Mouse (Mus musculus): Measurements from ENCODE around the gene Gm49318. TPM values are rescaled to one million over a fixed set of nuclear protein-coding genes. Genes with fewer than 3 reads are reported as not detected.

Gm49318 gene
- total RNA-seq (2021), result 1 to 10 TPM; 1.4 to 3.7 TPM
- long read RNA-seq, experiment 1, partial matches to known transcripts, result 0 of 5 reads
- long read RNA-seq, experiment 1, other reads (novel, unspliced or antisense), result 5 of 5 reads
- long read RNA-seq, experiment 2, partial matches to known transcripts, result 1 of 3 reads
- long read RNA-seq, experiment 2, other reads (novel, unspliced or antisense), result 2 of 3 reads

DNA sequence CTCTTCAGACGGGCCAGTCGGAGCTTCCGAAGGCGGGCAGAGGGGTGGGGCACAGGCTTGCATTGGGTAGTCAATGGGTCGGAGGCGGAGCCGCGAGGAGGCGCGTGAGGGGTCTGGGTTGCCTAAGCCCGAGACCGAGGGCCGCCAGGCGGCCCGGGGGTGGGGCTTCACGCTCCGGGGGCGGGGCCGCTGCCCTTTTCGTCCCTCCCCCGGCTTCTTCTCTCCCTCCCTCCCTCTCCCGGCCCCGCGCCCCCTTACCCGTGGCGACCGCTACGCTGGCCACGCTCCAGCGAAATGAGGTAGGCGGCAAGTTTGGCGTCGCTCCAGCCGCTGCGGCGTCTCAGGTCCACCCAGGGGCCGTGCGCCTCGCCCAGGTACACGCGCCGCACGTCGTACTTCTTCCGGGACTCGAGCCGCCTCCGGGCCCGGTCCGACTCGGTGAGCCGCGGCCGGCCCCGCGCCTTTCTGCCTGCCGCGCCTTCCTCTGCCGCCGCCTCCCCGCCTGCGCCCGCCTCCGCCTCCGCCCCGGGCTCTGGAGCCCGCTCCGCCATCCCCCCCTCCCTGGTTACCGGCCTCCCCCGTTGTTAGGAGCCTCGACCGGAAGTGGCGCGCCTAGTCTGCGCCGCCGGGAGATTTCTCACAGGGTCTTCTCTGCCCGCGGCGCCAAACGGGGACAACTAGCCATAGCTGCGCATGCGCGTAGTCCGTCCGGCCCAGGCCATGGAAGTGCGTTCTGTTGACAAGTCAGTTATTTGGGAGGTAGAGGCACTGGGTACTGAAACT is at the start of gene Gm49318, which contains the start of gene Zfp653:
Gene Gm49318, minus strand, starts transcription at position 469 of the 783 bp plus-strand sequence.
Gene Zfp653, minus strand, starts transcription at position 586 of the 783 bp plus-strand sequence.
- intact Hi-C loops (cut with DNase I), result no loop called here
- DNase-seq (ENCODE audit: low spot score in 2 of 2), result peak; percentile 98

DNA sequence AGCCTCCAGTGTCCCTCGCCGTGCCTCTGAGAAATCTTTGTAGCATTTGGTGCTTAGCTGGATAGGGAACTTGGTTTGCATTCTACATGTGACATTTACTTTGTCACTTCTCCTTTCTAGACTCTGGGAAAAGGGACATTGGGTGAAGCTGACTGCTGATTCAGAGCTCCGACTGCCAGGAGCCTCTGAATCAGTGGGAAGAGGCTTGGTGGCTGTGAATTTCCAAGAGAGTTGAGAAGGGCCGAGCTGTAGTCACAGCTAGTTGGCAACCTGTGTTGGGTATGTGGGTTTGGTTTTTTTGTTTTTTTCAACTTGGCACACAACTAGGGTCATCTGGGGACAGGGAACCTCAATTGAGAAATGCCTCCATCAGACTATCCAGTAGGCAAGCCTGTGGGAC is 48.5 kb upstream of the Gm49318 start:
- peak; percentile 41 to 69 for DNase-seq (ENCODE audit: low spot score in 2 of 2)
- intact Hi-C loops (cut with DNase I), result no loop called here

GRCm38 (mm10) chr9:22117754-22118456 is 46.8 kb upstream of the Gm49318 start:
- intact Hi-C loops (cut with DNase I), result no loop called here

DNA sequence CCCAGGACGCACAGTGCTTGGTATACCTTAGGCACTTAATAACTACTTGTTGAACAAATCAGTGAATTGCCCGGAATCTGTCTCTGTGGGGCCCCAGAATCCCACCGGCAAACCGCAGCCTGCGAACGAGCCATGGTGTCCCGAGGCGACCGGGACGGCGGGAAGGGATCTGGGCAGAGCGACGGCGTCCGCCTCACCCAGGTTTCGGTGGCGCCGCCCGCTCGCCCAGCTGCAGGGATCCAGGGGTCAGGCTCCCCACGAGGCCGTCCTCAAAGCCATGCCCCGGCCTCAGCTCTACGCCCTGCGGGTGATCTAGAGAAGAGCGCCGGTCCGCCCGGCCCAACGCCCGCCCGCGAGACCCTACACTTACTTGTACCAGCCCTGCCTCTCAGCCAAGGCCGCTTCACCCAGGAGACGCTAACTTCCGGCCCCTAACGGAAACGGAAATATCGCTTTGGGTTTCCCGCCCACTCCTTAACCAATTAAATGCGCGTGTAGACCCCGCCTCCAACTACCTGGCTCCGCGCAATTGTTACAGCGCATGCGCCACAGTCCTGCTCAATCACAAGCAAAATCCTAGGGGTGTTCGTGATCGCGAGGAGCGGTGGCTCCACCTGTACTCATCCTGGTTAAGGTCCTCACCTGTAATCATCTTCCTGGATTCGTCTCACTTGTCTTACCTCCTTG is 45.8 kb upstream of the Gm49318 start, which contains the start of gene Elof1:
Gene Elof1, minus strand, starts transcription at position 433 of the 687 bp plus-strand sequence.
- intact Hi-C loops (cut with DNase I), result no loop called here
- peak; percentile 95 to 96 for DNase-seq (ENCODE audit: low spot score in 2 of 2)

More at GRCm38 (mm10) chr9:22117754-22118456, 46.8 kb upstream of the Gm49318 start:
- peak; percentile 72 to 89 for DNase-seq (ENCODE audit: low spot score in 2 of 2)

- intact Hi-C loops (cut with DNase I), result no loop called here
- peak in 1 of 2 experiments; percentile 20 for DNase-seq (ENCODE audit: low spot score in 2 of 2)
Observed at GRCm38 (mm10) chr9:22116086-22116485, 45.0 kb upstream of the Gm49318 start.

GRCm38 (mm10) chr9:22115635-22116034 is 44.6 kb upstream of the Gm49318 start:
- intact Hi-C loops (cut with DNase I), result no loop called here
- DNase-seq (ENCODE audit: low spot score in 2 of 2), result no peak

DNA sequence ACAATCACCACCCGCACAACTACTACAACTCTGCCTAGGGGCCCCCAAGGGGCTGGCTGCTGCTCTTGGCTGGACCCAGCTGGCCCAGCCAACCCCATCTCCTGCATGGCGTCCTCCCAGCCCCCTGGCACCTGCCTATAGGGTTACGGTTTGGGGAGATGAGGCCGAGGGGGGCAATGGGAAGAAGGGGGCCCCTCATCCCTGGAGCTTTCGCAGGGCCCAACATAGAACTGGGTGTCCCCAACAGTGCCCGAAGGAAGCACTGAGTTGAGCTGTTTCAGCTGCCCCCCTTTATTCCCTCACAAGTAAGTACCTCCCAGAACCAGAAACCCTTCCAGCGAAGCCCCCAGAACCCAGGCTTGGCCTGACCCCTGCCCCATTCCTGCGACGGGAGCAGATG is 37.1 kb upstream of the Gm49318 start:
- DNase-seq (ENCODE audit: low spot score in 2 of 2), result no peak
- intact Hi-C loops (cut with DNase I), result no loop called here

- no peak for DNase-seq (ENCODE audit: low spot score in 2 of 2)
- intact Hi-C loops (cut with DNase I), result no loop called here
Observed at GRCm38 (mm10) chr9:22099922-22100321, 28.9 kb upstream of the Gm49318 start.

DNA sequence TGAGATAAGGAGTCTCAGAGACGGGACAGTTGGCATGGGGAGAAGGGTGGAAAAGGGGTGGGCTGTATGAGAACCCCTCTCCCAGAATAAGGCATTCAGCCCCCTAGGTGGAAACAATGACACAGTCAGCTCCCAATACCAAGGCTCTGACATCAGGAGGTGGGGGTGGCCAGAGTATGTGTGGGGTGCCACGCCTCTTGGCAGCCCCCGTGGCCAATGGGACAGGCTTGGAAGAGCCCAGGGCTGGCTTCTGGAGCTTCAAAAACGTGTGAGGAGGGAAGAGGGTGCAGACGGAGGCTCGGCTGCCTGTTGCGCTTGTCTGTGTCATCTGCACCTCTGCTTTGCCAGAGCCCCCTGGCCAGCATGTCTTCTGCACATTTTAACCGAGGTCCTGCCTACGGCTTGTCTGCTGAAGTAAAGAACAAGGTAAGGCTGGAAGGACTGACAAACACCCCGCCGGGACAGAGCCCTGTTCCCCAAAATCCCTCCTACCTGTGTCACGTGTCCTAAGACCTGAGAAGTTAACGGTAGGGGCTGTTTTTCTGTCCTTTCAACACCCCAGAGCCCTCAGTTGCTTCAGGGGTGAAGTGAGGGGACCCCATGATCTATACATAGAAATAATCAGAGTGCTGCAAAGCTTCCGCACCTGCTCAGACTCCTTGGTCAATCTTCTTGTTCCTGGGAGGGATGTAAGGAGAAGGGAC is 28.1 kb upstream of the Gm49318 start, which contains the start of gene Cnn1:
Gene Cnn1, plus strand, starts transcription at position 224 of the 704 bp plus-strand sequence.
- intact Hi-C loops (cut with DNase I), result no loop called here

DNA sequence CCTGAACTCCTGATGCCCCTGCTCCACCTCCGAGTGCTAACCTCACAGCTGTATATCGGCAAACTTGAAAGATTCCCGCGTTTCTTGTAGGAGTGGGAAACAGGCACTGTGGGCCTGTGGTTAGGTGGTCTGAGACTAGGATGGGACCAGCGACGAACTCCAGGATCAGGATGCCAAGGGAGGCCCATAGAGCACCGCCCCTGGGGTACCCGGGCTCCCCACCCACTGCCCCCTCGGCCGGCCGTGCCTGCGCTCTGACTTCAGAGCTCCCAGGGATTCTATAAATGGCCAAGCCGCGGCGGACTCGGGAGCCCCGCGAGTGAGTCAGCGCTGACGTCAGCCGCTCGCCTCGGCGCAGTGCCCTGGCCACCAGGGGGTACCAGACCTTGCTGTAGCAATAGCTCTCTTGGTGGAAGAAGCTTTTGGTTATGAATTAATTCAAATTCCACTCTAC is 24.8 kb upstream of the Gm49318 start:
- intact Hi-C loops (cut with DNase I), result no loop called here

More for the DNA sequence above, 28.1 kb upstream of the Gm49318 start, which contains the start of gene Cnn1:
- DNase-seq (ENCODE audit: low spot score in 2 of 2), result peak in 1 of 2 experiments; percentile 31

DNA sequence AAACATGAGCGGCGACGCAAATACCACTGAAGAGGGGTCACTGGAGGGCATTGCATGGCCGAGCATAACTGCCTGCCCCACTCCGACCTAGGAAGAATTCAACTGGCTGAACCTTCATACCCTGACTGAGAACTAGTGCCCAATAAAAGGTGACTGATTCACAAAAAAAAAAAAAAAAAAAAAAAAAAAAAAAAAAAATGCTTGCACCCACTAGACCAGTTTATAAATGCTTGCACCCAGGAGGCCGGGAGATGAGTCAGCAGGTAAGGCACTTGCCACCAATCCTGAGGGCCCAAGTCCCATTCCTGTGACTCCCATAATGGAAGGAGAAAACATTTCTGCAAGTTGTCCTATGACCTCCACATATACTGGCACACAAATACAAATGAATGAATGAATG is 21.7 kb upstream of the Gm49318 start:
- no peak for DNase-seq (ENCODE audit: low spot score in 2 of 2)
- intact Hi-C loops (cut with DNase I), result no loop called here

More for the DNA sequence above, 24.8 kb upstream of the Gm49318 start:
- peak; percentile 60 to 71 for DNase-seq (ENCODE audit: low spot score in 2 of 2)

- intact Hi-C loops (cut with DNase I), result no loop called here
Observed at GRCm38 (mm10) chr9:22089986-22090385, 18.9 kb upstream of the Gm49318 start.

DNA sequence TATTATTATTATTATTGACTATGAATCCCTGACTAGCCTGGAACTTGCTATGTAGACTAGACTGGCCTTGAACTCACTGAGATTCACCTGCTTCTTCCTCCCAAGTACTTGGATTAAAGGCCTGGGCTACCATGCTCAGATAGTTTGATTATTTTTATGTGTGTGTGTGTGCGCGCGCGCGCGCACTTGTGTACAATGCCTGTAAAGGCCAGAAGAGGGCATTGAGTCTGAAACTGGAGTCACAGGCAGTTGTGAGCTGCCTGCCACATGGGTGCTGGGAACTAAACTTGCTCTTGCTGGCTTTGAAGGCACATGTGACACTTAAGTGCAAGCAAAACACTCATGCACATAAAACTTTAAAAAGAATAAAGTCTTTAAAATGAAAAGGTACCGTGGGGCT is 18.2 kb upstream of the Gm49318 start:
- DNase-seq (ENCODE audit: low spot score in 2 of 2), result no peak
- intact Hi-C loops (cut with DNase I), result no loop called here

More at GRCm38 (mm10) chr9:22089986-22090385, 18.9 kb upstream of the Gm49318 start:
- DNase-seq (ENCODE audit: low spot score in 2 of 2), result no peak

GRCm38 (mm10) chr9:22087034-22087618 is 16.1 kb upstream of the Gm49318 start:
- intact Hi-C loops (cut with DNase I), result no loop called here
- no peak for DNase-seq (ENCODE audit: low spot score in 2 of 2)

- DNase-seq (ENCODE audit: low spot score in 2 of 2), result no peak
- intact Hi-C loops (cut with DNase I), result no loop called here
Observed at GRCm38 (mm10) chr9:22086012-22086411, 15.0 kb upstream of the Gm49318 start.

GRCm38 (mm10) chr9:22085022-22085834 is 14.2 kb upstream of the Gm49318 start, which contains the start of gene Ecsit:
Ecsit (minus strand) TSS chr9:22085438.
- DNase-seq (ENCODE audit: low spot score in 2 of 2), result peak; percentile 96 to 99
- intact Hi-C loops (cut with DNase I), result no loop called here

GRCm38 (mm10) chr9:22084667-22085021 is 13.6 kb upstream of the Gm49318 start:
- DNase-seq (ENCODE audit: low spot score in 2 of 2), result no peak
- intact Hi-C loops (cut with DNase I), result no loop called here

All from left cerebral cortex, postnatal 14 days (tissue).